Mouse (Mus musculus): ENCODE measurements at regions not wholly inside any gene's neighbourhood (a gene's known extent, or its start where the extent isn't known, plus 50 kb on each side); places are given as distances from the start of the nearest gene placed in this dataset.
A peak's percentile ranks its signal among the peaks of the same experiment; 100 is the strongest.
"Not testable (repeated sequence)": the region's sequence is repeated elsewhere in the genome, so short reads cannot be mapped to it uniquely, and the experiment has no call there.

GRCm38 (mm10) chr5:78075203-78075602 is 667.4 kb upstream of the Igfbp7 start:
- no peak for DNase-seq

- no peak for DNase-seq
Observed at GRCm38 (mm10) chr5:78032554-78033250, 624.9 kb upstream of the Igfbp7 start.

GRCm38 (mm10) chr5:78017523-78017922 is 609.7 kb upstream of the Igfbp7 start:
- DNase-seq, result no peak

- no peak for DNase-seq
Observed at GRCm38 (mm10) chr5:77986449-77987047, 578.7 kb upstream of the Igfbp7 start.

- no peak for DNase-seq
Observed at GRCm38 (mm10) chr5:77985269-77985668, 577.4 kb upstream of the Igfbp7 start.

GRCm38 (mm10) chr5:77940021-77940420 is 532.2 kb upstream of the Igfbp7 start:
- DNase-seq, result not testable (repeated sequence)

GRCm38 (mm10) chr5:77931874-77932273 is 524.0 kb upstream of the Igfbp7 start:
- no peak for DNase-seq

- no peak for DNase-seq
Observed at GRCm38 (mm10) chr5:77921186-77921585, 513.3 kb upstream of the Igfbp7 start.

- no peak for DNase-seq
Observed at GRCm38 (mm10) chr5:77917086-77917676, 509.3 kb upstream of the Igfbp7 start.

GRCm38 (mm10) chr5:77916375-77916774 is 508.5 kb upstream of the Igfbp7 start:
- DNase-seq, result no peak

- no peak for DNase-seq
Observed at GRCm38 (mm10) chr5:77909218-77909617, 501.4 kb upstream of the Igfbp7 start.

- DNase-seq, result not testable (repeated sequence)
Observed at GRCm38 (mm10) chr5:77892024-77892423, 484.2 kb upstream of the Igfbp7 start.

- DNase-seq, result no peak
Observed at GRCm38 (mm10) chr5:77888534-77888933, 480.7 kb upstream of the Igfbp7 start.

GRCm38 (mm10) chr5:77871403-77871802 is 463.6 kb upstream of the Igfbp7 start:
- DNase-seq, result peak; percentile 4 to 39

GRCm38 (mm10) chr5:77865342-77865741 is 457.5 kb upstream of the Igfbp7 start:
- no peak for DNase-seq

- no peak for DNase-seq
Observed at GRCm38 (mm10) chr5:77855191-77855590, 447.4 kb upstream of the Igfbp7 start.

GRCm38 (mm10) chr5:77853999-77854784 is 446.4 kb upstream of the Igfbp7 start:
- no peak for DNase-seq

GRCm38 (mm10) chr5:77851645-77852044 is 443.8 kb upstream of the Igfbp7 start:
- peak in 1 of 2 experiments; percentile 24 for DNase-seq

GRCm38 (mm10) chr5:77838186-77839097 is 430.6 kb upstream of the Igfbp7 start:
- DNase-seq, result no peak

GRCm38 (mm10) chr5:77827971-77828370 is 420.1 kb upstream of the Igfbp7 start:
- DNase-seq, result no peak

- no peak for DNase-seq
Observed at GRCm38 (mm10) chr5:77826063-77826462, 418.2 kb upstream of the Igfbp7 start.

- DNase-seq, result no peak
Observed at GRCm38 (mm10) chr5:77816759-77817280, 409.0 kb upstream of the Igfbp7 start.

Data from kidney, postnatal 25 days (tissue).